Comparison of ENCODE assay signal across 7 mouse cellular contexts in genomic region chr14:26578791-26579191, GRCm38 (mm10). TPM values are rescaled to one million over a fixed set of nuclear protein-coding genes. Genes with fewer than 3 reads are reported as not detected.
DNase-seq lines count a peak whose midpoint lies in the region; ATAC-seq and TF ChIP-seq lines count a peak whose summit lies in the region.

No protein-coding gene starts in this region.

- ATAC-seq in CD4-positive, CD25-positive, alpha-beta regulatory T cell, adult 4 months = peak; percentile 16
- ATAC-seq in heart, embryonic 14.5 days (ENCODE audit: insufficient number of reproducible peaks, insufficient read depth, low FRiP score, low read depth) = no peak
- no peak for ATAC-seq in limb, embryonic 14.5 days (ENCODE audit: low FRiP score, low read depth)

- no peaks in the 10 kb centered on the region for H3K9me3 ChIP-seq in ES-Bruce4 (replicated peaks; ENCODE audit: control insufficient read depth, insufficient read depth, low read length, poor library complexity, severe bottlenecking)
- H3K9me3 ChIP-seq in heart, embryonic 14.5 days (ENCODE audit: control insufficient read depth, low read length) = no peaks in the 10 kb centered on the region
- H3K9me3 ChIP-seq in limb, embryonic 14.5 days (ENCODE audit: control insufficient read depth, low read length) = no peaks in the 10 kb centered on the region

- no peak overlapping the region for H3K4me3 ChIP-seq in ES-Bruce4 (ENCODE audit: low read depth, low read length)
- H3K4me3 ChIP-seq in heart, embryonic 14.5 days (ENCODE audit: control insufficient read depth in 1 of 2, insufficient read depth in 1 of 2, low read depth in 1 of 2, low read length in 2 of 2) = peak overlapping the region in 1 of 2 experiments; percentile 92; a peak in 2 of 4 replicates
- H3K4me3 ChIP-seq in limb, embryonic 14.5 days (replicated peaks; ENCODE audit: low read length) = peak overlapping the region; percentile 100
- no peak overlapping the region for H3K4me3 ChIP-seq in small intestine, adult 2 months (ENCODE audit: low read depth, low read length)

- no peak for DNase-seq in limb, embryonic 14.5 days (ENCODE audit: low spot score)
- no peak for DNase-seq in adipocyte (ENCODE audit: low spot score)
- DNase-seq in urinary bladder, postnatal 14 days (ENCODE audit: low spot score) = no peak

- 51% methylated on average over 6 of the region's 6 CpGs for WGBS in heart, embryonic 14.5 days
- WGBS in limb, embryonic 14.5 days = 71% methylated on average over 6 of the region's 6 CpGs
- WGBS in small intestine, adult 2 months = 22% methylated on average over 6 of the region's 6 CpGs

- TF ChIP-seq EP300 in ES-Bruce4 (IDR thresholded peaks at IDR 0.05; ENCODE audit: insufficient read depth, low read depth, low read length) = no peak

- no peaks in the 10 kb centered on the region for H3K27me3 ChIP-seq in ES-Bruce4 (ENCODE audit: control insufficient read depth, insufficient read depth, low read length, poor library complexity, severe bottlenecking)
- H3K27me3 ChIP-seq in heart, embryonic 14.5 days (ENCODE audit: control insufficient read depth, insufficient read depth, low read length) = no peaks in the 10 kb centered on the region
- no peaks in the 10 kb centered on the region for H3K27me3 ChIP-seq in limb, embryonic 14.5 days (ENCODE audit: control insufficient read depth, insufficient read depth, low read length)
- H3K27me3 ChIP-seq in small intestine, adult 2 months (ENCODE audit: control insufficient read depth, insufficient read depth, low read length) = no peaks in the 10 kb centered on the region

- TF ChIP-seq POLR2A in ES-Bruce4 (IDR thresholded peaks at IDR 0.05; ENCODE audit: insufficient read depth, low read length) = no peak
- TF ChIP-seq POLR2A in limb, embryonic 14.5 days (IDR thresholded peaks at IDR 0.05; ENCODE audit: borderline replicate concordance, extremely low read depth, insufficient read depth, insufficient read length) = no peak
- TF ChIP-seq POLR2A in small intestine, adult 2 months (IDR thresholded peaks at IDR 0.05; ENCODE audit: low read depth, low read length) = no peak; the same call in 1 of the 2 replicates

- peak overlapping the region; percentile 74 for H3K4me2 ChIP-seq in heart, embryonic 14.5 days (ENCODE audit: low read length)
- H3K4me2 ChIP-seq in limb, embryonic 14.5 days (replicated peaks; ENCODE audit: low read depth, low read length, severe bottlenecking) = peak overlapping the region; percentile 73; the same call in 1 of the 2 replicates

- H3K4me1 ChIP-seq in ES-Bruce4 (ENCODE audit: control insufficient read depth, insufficient read depth, low read length) = no peaks in the 10 kb centered on the region
- peaks cover 0 to 15% of the 10 kb centered on the region in 2 experiments; a peak in 2 of 4 replicates for H3K4me1 ChIP-seq in heart, embryonic 14.5 days (ENCODE audit: control insufficient read depth in 2 of 2, insufficient read depth in 2 of 2, low read length in 2 of 2)
- no peaks in the 10 kb centered on the region for H3K4me1 ChIP-seq in limb, embryonic 14.5 days (ENCODE audit: control insufficient read depth, insufficient read depth, low read length)
- H3K4me1 ChIP-seq in small intestine, adult 2 months (ENCODE audit: control insufficient read depth, insufficient read depth, insufficient read length, low read length) = no peaks in the 10 kb centered on the region; the same call in 1 of the 2 replicates

- peak overlapping the region; percentile 8; the same call in 1 of the 2 replicates for H3K27ac ChIP-seq in ES-Bruce4 (ENCODE audit: insufficient read depth, low read length)
- no peak overlapping the region for H3K27ac ChIP-seq in heart, embryonic 14.5 days (replicated peaks in 1 of 2; ENCODE audit: control insufficient read depth in 1 of 2, insufficient read depth in 1 of 2, low read depth in 2 of 2, low read length in 2 of 2)
- H3K27ac ChIP-seq in limb, embryonic 14.5 days (replicated peaks; ENCODE audit: low read depth, low read length) = no peak overlapping the region
- peak overlapping the region; percentile 99 for H3K27ac ChIP-seq in small intestine, adult 2 months (ENCODE audit: insufficient read depth, low read depth, low read length)

- no peak for TF ChIP-seq CTCF in ES-Bruce4 (IDR thresholded peaks at IDR 0.05; ENCODE audit: low read depth, low read length)
- no peak for TF ChIP-seq CTCF in small intestine, adult 2 months (IDR thresholded peaks at IDR 0.05; ENCODE audit: extremely low read depth, insufficient read length, insufficient replicate concordance, low read depth, low read length)

- no peaks in the 10 kb centered on the region for H3K36me3 ChIP-seq in ES-Bruce4 (ENCODE audit: control insufficient read depth, insufficient read depth, low read length, poor library complexity, severe bottlenecking)
- 0 out of 2 replicates have a peak, but pooled peaks cover 8% of the 10 kb centered on the region for H3K36me3 ChIP-seq in heart, embryonic 14.5 days (ENCODE audit: control insufficient read depth, insufficient read depth, low read length)
- no peaks in the 10 kb centered on the region for H3K36me3 ChIP-seq in limb, embryonic 14.5 days (ENCODE audit: control insufficient read depth, insufficient read depth, low read length)
- no peaks in the 10 kb centered on the region for H3K36me3 ChIP-seq in small intestine, adult 2 months (ENCODE audit: control insufficient read depth, insufficient read depth, low read length)

- peak overlapping the region; percentile 77; the same call in 1 of the 2 replicates for H3K9ac ChIP-seq in ES-Bruce4 (ENCODE audit: low read depth, poor library complexity, severe bottlenecking)
- peak overlapping the region; percentile 98 for H3K9ac ChIP-seq in heart, embryonic 14.5 days (ENCODE audit: low read length)
- H3K9ac ChIP-seq in limb, embryonic 14.5 days (ENCODE audit: low read depth, low read length, severe bottlenecking) = no peak overlapping the region

RNA-seq across cellular contexts. Expression of gene Dennd6a, which starts 5.1 kb away (rescaled TPM):
- polyA plus RNA-seq in CD4-positive, CD25-positive, alpha-beta regulatory T cell, adult 4 months (2017; shearing (Covaris generic)) = 1 to 10 TPM; 4.1 to 6.4 TPM
- polyA plus RNA-seq in ES-Bruce4 (2011; ENCODE audit: insufficient read depth, insufficient read length, low read depth, missing spikeins) = 63.4 and 63.9 TPM in 2 replicates
- polyA plus RNA-seq in heart, embryonic 14.5 days (2014; fragmentation: Nextera tagmentation; extraction: Ambion mirVana) = 26.7 and 30.3 TPM in 2 replicates
- 19.2 and 19.4 TPM in 2 replicates for polyA plus RNA-seq in limb, embryonic 14.5 days (2012; rRNA removed)
- polyA plus RNA-seq in limb, embryonic 14.5 days (2014; fragmentation: Nextera tagmentation; extraction: Ambion mirVana) = 28.6 and 28.7 TPM in 2 replicates
- 4.8 and 8.6 TPM in 2 replicates for polyA plus RNA-seq in small intestine, adult 2 months (2012; rRNA removed)

RNA-seq across cellular contexts. Expression of gene Slmap, which starts 44.1 kb away (rescaled TPM):
- 10 to 100 TPM; 12.1 to 20.8 TPM for polyA plus RNA-seq in CD4-positive, CD25-positive, alpha-beta regulatory T cell, adult 4 months (2017; shearing (Covaris generic))
- polyA plus RNA-seq in ES-Bruce4 (2011; ENCODE audit: insufficient read depth, insufficient read length, low read depth, missing spikeins) = 129 and 145 TPM in 2 replicates
- 159 and 161 TPM in 2 replicates for polyA plus RNA-seq in heart, embryonic 14.5 days (2014; fragmentation: Nextera tagmentation; extraction: Ambion mirVana)
- 24.8 and 27.0 TPM in 2 replicates for polyA plus RNA-seq in limb, embryonic 14.5 days (2012; rRNA removed)
- 25.4 and 26.5 TPM in 2 replicates for polyA plus RNA-seq in limb, embryonic 14.5 days (2014; fragmentation: Nextera tagmentation; extraction: Ambion mirVana)
- 14.5 and 25.1 TPM in 2 replicates for polyA plus RNA-seq in small intestine, adult 2 months (2012; rRNA removed)

RNA-seq across cellular contexts. Expression of gene Arf4, which starts 59.1 kb away (rescaled TPM):
- 100 to 1,000 TPM; 253 to 272 TPM for polyA plus RNA-seq in CD4-positive, CD25-positive, alpha-beta regulatory T cell, adult 4 months (2017; shearing (Covaris generic))
- polyA plus RNA-seq in ES-Bruce4 (2011; ENCODE audit: insufficient read depth, insufficient read length, low read depth, missing spikeins) = 272 and 281 TPM in 2 replicates
- polyA plus RNA-seq in heart, embryonic 14.5 days (2014; fragmentation: Nextera tagmentation; extraction: Ambion mirVana) = 411 and 444 TPM in 2 replicates
- polyA plus RNA-seq in limb, embryonic 14.5 days (2012; rRNA removed) = 302 and 353 TPM in 2 replicates
- polyA plus RNA-seq in limb, embryonic 14.5 days (2014; fragmentation: Nextera tagmentation; extraction: Ambion mirVana) = 670 and 708 TPM in 2 replicates
- 139 and 203 TPM in 2 replicates for polyA plus RNA-seq in small intestine, adult 2 months (2012; rRNA removed)

Comparison
In these comparisons a context has a peak if more than half of its experiments do, and no peak if none do; other contexts are left out.
1. H3K27ac ChIP-seq: peak in ES-Bruce4 (single experiment) and small intestine, adult 2 months (single experiment); none in heart, embryonic 14.5 days (0 of 2) and limb, embryonic 14.5 days (single experiment).